Mouse (Mus musculus) thymus, postnatal 10 days (tissue): ENCODE results near the gene Entpd2.
A peak's percentile ranks its signal among the peaks of the same experiment; 100 is the strongest.
"Not testable (repeated sequence)": the region's sequence is repeated elsewhere in the genome, so short reads cannot be mapped to it uniquely, and the experiment has no call there.

Experiments
- DNase-seq, 2 experiments: peaks; one replicate each; pipeline ENCODE4 v3.0.0; 2021; ENCODE audit warnings: low spot score in 2 of 2

Entpd2 gene

GRCm38 (mm10) chr2:25394281-25395221 lies 1.1 kb upstream of the Entpd2 start:
- no peak for DNase-seq

GRCm38 (mm10) chr2:25396597-25396983 lies 916 bp downstream of the Entpd2 start:
- no peak for DNase-seq

- no peak for DNase-seq
These were observed 1.3 kb downstream of the Entpd2 start for GRCm38 (mm10) chr2:25397010-25397409.

GRCm38 (mm10) chr2:25398065-25398464 lies 2.4 kb downstream of the Entpd2 start:
- DNase-seq = no peak

DNA sequence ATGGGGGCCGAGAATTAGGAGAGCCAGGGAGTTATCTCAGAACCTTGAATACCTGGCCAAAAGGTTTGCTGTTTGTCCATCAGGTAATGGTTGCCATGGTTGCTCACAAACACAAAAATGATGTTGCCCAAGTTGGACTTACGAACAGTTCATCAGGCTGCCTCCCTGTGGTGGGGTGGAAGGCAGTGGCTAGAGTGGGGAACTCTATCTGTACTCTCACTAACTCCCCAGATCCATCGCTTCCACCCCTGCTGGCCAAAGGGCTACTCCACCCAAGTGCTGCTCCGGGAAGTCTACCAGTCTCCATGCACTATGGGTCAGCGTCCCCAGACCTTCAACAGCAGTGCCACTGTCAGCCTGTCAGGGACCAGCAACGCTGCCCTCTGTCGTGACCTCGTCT lies 3.4 kb downstream of the Entpd2 start, which contains the start of gene Npdc1:
Gene Npdc1 (plus strand): TSS at position 301 of the 400 bp plus-strand sequence.
- DNase-seq = no peak

- DNase-seq = no peak
These were observed 4.6 kb downstream of the Entpd2 start for GRCm38 (mm10) chr2:25400291-25400690.

- peak in 1 of 2 experiments; percentile 39 for DNase-seq
These were observed 5.1 kb downstream of the Entpd2 start for GRCm38 (mm10) chr2:25400764-25401163.

- peak; percentile 63 to 89 for DNase-seq
These were observed 6.8 kb downstream of the Entpd2 start for GRCm38 (mm10) chr2:25402377-25402971.

GRCm38 (mm10) chr2:25402972-25403601 lies 7.4 kb downstream of the Entpd2 start:
- peak in 1 of 2 experiments; percentile 27 for DNase-seq

GRCm38 (mm10) chr2:25403994-25404393 lies 8.3 kb downstream of the Entpd2 start:
- DNase-seq = no peak

- peak in 1 of 2 experiments; percentile 2 for DNase-seq
These were observed 13.2 kb downstream of the Entpd2 start for GRCm38 (mm10) chr2:25408908-25409307.

- DNase-seq = not testable (repeated sequence)
These were observed 17.8 kb downstream of the Entpd2 start for GRCm38 (mm10) chr2:25413436-25413835.

GRCm38 (mm10) chr2:25417426-25417825 lies 21.8 kb downstream of the Entpd2 start:
- no peak for DNase-seq

- DNase-seq = peak; percentile 27 to 68
These were observed 26.2 kb downstream of the Entpd2 start for GRCm38 (mm10) chr2:25421896-25422295.

- peak; percentile 17 to 35 for DNase-seq
These were observed 27.1 kb downstream of the Entpd2 start, which contains the start of gene Fut7 for GRCm38 (mm10) chr2:25422587-25423410. Gene Fut7 (plus strand): TSS chr2:25423267.

DNA sequence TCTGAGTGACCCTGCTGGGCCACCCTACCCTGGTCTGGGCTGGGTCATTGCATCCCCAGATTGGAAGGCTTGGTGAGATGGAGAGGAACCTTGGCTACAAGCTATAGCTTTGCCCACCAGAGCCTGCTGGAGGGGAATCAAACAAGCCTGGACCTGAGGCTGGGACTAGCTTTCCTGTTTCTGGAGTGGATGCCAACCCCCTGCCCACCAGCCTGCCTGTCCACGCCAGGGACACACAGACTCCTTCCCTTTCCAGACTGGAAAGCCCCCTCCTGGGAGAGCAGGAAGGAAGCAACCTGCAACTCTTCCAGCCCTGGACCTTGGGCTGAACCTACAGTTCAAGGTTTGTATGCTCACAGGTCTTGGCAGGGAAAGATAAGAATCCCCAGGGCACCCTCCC lies 28.0 kb downstream of the Entpd2 start:
- DNase-seq = no peak

DNA sequence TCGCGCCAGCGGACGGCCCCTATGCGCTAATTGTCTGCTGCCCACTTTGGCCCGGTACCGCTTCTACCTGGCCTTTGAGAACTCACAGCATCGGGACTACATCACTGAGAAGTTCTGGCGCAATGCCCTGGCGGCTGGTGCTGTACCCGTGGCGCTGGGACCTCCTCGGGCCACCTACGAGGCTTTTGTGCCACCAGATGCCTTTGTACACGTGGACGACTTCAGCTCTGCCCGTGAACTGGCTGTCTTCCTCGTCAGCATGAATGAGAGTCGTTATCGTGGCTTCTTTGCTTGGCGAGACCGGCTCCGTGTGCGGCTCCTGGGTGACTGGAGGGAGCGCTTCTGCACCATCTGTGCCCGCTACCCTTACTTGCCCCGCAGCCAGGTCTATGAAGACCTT lies 29.8 kb downstream of the Entpd2 start:
- no peak for DNase-seq

DNA sequence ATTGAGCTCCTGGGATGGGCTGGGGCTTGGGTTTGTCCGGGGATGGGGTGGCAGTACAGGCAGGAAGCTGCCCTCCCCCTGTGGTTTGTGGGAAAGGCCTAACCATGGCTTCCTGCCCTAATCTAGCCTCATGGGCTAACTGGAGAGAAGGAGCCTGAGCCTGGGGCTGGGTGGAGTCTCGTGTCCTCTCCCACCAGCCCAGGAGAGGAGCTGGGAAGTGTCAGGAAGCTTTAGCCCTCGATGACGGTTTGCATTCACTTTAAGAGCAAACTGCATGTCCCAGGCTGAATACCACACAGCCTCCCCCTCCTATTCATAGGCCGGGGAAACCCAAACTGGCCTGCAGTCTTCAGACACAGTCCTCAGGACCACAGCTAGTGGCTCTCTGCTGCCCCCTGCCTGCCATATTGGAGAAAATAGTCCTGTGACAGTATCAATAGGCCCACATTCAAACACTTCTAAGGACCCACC lies 31.1 kb downstream of the Entpd2 start:
- peak in 1 of 2 experiments; percentile 65 for DNase-seq

GRCm38 (mm10) chr2:25427256-25427655 lies 31.6 kb downstream of the Entpd2 start:
- no peak for DNase-seq

DNA sequence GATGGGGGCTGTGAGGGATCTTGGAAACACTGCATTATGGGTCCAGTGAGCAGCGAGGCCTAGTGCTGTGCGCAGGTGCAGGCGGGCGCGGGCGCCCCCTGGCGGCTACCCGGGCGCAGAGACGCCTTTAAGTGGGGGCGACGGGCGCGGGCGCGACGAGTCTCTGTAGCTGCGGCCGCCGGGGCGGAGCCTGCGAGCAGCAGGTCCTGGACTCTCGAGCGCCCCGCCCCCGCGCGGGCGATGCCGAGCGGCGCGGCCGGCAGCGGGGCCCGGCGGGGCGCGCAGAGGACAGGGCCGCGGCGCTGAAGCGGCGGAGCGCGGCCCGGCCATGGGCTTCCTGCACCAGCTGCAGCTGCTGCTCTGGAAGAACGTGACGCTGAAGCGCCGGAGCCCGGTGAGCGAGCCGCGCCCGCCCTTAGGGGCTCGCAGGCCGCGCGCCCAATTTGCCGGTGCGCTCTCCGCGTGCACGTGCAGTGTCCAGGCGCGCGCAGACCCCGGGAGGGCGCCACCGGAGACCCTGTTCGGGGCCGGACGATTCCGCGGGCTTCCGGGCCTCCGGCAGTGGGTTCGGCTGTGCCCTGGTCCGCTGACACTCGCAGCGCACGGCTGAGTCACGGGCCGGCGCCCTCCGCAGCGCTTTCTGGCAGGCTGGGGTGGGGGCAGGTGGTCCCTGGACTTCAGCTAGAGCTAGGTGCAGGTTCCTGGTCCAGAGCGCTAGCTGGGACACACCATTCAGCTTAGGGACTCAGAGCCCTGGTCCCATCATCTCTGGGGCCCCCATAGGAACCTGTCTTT lies 33.0 kb downstream of the Entpd2 start, which contains the start of gene Abca2:
Gene Abca2 (plus strand): TSS at position 262 of the 795 bp plus-strand sequence.
- DNase-seq = peak; percentile 91 to 97
